Mouse (Mus musculus): ENCODE data around the gene Otulinl. TPM values are rescaled to one million over a fixed set of nuclear protein-coding genes. Genes with fewer than 3 reads are reported as not detected.

Gene Otulinl
- total RNA-seq, 2 experiments from 2014 or later = 35.3 to 56.7 TPM

DNA sequence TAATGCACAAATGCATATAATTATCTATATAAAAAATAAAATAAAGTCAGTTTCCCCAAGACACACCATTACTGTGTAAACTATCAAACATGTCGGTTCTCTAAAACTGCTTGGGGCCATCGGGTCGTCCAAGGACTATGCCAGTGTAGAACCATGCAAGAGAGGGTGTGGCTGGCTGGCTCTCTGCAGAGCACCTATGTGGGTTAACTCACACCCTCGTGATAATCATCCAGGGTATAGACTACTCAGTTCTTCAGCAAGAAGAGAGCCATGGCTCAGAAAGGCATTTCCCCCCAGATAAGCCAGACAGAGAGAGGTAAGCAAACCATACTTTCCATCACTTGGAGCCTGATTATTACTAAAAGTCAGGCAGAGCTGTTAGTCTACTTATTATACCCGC, 22.2 kb downstream of the Otulinl start:
- no peak for ATAC-seq (replicated peaks; ENCODE audit: poor library complexity, severe bottlenecking)

- ATAC-seq (replicated peaks; ENCODE audit: poor library complexity, severe bottlenecking) = no peak
Measured at GRCm38 (mm10) chr15:27658356-27658755, 23.0 kb downstream of the Otulinl start.

- ATAC-seq (replicated peaks; ENCODE audit: poor library complexity, severe bottlenecking) = no peak
Measured at GRCm38 (mm10) chr15:27657866-27658265, 23.5 kb downstream of the Otulinl start.

DNA sequence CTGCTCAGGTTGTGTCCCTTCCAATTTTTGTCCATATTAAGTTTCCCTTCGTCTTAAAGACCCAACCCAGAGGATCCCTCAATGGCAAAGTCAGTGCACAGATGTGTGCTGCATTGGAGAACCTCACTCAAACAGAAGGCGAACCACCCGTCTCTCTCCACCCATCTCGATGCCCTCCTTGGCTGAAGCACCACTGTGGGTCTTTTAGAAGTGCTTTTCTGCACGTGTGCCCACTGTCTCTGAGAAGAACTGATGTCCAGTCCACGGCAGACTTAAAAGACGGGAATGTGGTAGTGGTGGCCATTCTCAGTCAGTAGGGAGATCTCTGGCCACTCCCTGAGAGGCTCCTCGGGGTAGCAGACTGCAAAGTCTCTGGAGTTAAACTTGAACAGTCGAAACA, 24.8 kb downstream of the Otulinl start:
- no peak for ATAC-seq (replicated peaks; ENCODE audit: poor library complexity, severe bottlenecking)

DNA sequence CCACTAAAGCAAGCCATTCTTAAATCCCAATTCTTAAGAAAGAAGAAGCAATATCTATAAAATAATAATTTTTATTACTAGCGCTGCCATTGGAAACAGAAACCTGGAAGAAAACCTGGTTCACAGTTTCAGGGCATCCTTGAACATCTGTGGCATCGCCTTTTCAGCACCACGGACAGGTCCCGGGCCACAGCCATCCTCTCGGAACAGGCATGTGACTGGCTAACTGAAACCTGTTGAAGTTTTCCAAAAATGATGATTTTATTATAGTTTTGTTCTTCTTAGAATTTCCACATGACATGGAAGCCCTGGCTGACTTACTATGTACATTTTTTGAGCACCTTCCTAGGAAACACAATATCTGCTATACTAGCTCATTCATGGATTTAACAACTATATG, 26.4 kb downstream of the Otulinl start:
- ATAC-seq (replicated peaks; ENCODE audit: poor library complexity, severe bottlenecking) = 0 out of 2 replicates have a peak, but pooled peaks have one; percentile 30

- peak; percentile 50; the same call in 1 of the 2 replicates for ATAC-seq (replicated peaks; ENCODE audit: poor library complexity, severe bottlenecking)
Measured at GRCm38 (mm10) chr15:27647686-27648085, 33.7 kb downstream of the Otulinl start.

- no peak for ATAC-seq (replicated peaks; ENCODE audit: poor library complexity, severe bottlenecking)
Measured at GRCm38 (mm10) chr15:27646665-27647064, 34.7 kb downstream of the Otulinl start.

DNA sequence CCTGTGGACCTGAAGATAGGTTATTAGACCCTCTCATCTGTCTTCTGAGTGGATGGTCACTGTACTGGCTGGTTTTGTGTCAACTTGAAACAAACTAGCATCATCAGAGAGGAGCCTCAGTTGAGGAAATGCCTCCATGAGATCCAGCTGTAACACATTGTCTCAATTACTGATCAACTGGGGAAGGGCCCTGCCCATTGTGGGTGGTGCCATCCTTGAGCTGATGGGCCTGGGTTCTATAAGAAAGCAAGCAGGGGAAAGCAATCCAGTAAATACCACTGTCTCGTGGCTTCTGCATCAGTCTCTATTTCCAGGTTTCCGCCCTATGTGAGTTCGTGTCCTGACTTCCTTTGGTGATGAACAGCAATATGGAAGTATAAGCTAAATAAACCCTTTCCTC, 36.1 kb downstream of the Otulinl start:
- ATAC-seq (replicated peaks; ENCODE audit: poor library complexity, severe bottlenecking) = no peak

DNA sequence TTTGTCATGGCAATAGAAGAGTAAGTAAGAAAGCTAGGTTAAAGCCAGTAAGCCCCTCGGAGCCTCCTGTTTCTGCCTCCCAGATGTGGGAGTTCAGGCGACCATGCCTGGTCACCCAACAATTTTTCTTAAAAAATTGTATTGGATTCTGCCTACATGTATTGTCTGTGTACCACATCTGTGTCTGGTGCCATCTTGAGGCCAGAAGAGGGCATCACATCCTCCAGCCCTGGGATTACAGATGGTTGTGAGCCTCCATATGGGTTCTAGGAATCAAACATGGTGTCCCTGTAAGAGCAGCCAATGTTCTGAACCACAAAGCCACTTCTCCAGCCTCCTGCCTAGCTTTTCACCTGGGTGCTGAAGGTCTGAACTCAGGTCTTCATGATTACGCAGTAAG, 38.5 kb downstream of the Otulinl start:
- peak; percentile 90 for ATAC-seq (replicated peaks; ENCODE audit: poor library complexity, severe bottlenecking)

GRCm38 (mm10) chr15:27641171-27641570, 40.2 kb downstream of the Otulinl start:
- ATAC-seq (replicated peaks; ENCODE audit: poor library complexity, severe bottlenecking) = no peak

DNA sequence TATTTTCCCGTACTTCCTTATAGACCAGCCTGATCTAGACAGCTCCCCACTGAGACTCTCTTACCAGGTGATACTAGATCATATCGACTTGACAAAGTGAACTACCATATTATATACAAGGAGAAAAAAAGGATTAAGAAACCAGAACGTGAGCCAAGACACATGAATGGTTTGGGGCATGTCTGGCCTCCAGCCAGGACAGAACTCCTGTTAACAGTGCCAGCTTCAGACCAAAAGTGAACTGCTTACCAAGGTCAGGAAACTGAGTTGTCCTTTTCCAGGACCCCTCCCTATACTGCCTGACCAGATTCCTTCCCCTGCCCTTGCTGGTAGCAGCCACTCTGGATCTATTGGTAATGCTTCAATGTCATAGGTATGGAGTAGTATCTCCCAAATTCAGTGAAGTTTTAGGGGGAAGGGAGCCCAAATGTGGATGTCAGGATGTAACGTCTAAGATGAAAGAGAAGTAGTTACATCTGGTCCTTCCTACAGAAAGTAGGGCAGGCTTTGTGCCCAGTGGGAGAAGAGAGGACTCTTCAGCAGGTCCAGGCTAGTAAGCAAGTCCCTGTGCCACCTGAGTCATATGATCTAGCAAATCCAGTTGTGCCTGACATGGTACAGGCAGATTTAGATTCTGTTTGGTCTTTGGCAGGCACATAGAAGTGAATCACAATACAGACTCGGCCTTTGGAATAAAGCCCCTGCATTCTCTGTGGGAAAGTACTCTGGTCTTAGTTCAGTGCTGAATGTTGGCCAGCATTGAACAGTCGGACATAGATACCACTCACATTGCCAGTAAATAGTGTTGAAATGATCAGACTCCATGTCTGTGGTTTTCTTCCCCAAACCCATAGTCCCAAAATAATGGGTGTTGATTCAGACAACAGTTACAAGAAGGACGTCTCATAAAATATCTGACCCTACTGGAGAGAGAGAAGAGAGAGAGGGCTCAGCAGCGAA, 47.2 kb downstream of the Otulinl start:
- no peak for ATAC-seq (replicated peaks; ENCODE audit: poor library complexity, severe bottlenecking)

DNA sequence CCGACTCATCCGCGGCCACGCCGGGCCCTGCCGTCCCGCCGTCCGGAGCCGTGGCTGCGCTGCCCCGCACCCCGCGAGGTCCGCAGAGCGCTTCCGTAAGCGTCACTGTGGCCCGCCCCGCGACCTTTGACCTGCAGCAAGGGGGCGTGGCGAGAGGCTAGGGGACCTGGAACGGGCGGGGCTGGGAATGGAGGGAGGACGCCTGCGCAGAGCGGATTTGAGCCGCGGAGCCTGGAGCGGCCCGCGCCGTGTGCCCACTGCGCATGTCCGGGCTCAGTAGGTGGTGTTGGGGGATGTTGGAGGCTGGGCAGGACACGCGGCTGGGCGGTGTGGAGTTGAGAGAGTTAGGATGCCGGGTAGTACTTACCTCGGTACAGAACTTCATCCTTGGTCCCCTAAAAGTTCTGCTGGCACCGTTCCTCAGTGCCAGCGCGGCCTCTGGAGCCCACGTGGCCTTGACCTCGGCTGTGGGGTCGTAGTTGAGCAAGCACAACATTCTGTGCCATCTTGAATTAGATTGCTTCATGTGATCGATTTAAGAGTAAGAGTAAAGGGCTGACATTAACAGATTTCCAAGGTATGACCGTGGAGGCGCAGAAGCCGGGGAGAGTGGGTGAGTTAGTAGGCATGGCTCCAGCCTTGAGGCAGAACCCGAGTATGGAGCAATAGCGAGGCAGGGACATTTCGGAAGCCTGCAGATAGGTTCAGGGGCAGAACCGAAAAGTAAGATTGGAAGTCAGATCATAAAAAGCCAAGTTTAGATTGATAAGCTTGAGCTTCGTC, 50.6 kb downstream of the Otulinl start, which contains the start of gene Otulin:
Otulin (minus strand) TSS at position 93 of the 783 bp plus-strand sequence.
- peak; percentile 90 for ATAC-seq (replicated peaks; ENCODE audit: poor library complexity, severe bottlenecking)

DNA sequence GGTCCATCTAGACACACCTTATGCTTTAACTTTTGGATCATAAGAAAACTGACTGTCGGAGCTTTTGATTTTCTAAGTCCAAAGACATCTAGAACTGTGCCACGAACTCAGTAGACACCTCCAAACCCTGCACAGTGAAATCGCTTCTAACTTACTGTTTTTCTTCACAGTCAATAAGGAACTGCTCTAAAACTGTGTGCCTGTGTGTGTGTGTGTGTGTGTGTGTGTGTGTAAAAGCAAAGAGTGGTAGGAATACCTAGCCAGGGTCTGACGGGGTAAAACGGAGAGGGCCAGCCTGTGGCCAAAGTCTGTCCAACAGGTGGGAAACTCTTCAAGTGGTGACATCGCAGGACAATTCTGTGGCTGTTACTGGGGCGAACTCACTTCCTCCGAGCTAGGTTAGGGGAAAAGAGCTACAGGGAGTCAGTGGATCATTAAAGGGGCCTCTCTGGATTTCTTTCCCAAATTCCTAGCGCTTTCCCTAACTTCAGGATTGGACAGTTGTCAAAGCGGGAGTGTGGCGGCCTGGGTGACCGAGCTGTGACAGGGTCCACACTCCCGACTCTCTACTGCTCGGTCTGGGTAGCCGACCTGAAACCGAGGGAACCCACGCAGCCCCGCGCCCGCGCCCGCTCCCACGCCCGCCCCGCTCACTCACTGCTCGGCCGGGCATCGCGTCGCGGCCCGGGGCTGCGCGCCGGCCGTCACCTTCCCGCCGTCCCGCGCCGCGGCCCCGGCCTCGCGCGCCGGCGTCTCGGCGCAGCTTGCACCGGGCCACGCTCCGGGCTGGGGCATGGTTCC, 51.4 kb downstream of the Otulinl start:
- ATAC-seq (replicated peaks; ENCODE audit: poor library complexity, severe bottlenecking) = 0 out of 2 replicates have a peak, but pooled peaks have one; percentile 1

DNA sequence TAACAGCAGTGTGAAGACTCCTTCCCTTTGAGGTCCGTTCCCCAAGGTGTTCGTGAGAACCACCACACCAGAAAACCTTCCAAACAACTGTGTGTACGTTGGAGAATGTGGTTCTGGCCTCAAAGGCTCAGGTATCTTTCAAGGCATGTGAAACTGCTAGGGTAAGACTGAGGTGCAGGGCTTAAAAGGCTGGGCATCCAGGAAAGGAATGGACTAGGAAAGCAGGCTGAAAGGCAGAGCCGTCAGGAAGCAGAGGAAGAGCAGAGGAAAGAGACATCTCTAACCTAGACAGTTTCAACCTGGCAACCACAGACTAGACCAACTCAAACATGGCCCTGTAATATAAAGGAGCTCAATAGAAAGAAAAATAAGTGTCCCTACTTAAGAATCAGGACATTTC, 52.3 kb downstream of the Otulinl start:
- no peak for ATAC-seq (replicated peaks; ENCODE audit: poor library complexity, severe bottlenecking)

- peak; percentile 42 for ATAC-seq (replicated peaks; ENCODE audit: poor library complexity, severe bottlenecking)
Measured at GRCm38 (mm10) chr15:27627794-27628193, 53.6 kb downstream of the Otulinl start.

DNA sequence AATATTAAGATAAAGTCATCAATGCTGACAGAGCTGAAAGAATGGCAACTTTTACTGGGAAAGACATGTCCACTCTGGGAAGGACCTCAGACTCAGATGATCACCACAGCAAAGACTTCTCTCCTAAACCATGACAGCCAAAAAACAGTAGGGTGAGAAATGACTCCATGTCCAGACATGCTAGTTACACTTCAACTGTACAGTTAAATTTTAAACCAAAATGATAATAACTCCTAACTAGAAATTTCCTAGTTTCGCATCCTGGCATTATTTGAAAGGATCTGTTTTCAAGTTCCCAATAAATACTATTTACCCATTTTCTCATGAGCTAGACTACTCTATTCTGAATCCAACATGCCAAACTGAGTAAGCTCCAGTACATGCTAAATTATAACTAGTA, 55.1 kb downstream of the Otulinl start:
- ATAC-seq (replicated peaks; ENCODE audit: poor library complexity, severe bottlenecking) = no peak

- no peak for ATAC-seq (replicated peaks; ENCODE audit: poor library complexity, severe bottlenecking)
Measured at GRCm38 (mm10) chr15:27625890-27626255, 55.5 kb downstream of the Otulinl start.

GRCm38 (mm10) chr15:27625014-27625889, 56.1 kb downstream of the Otulinl start:
- peak; percentile 60 for ATAC-seq (replicated peaks; ENCODE audit: poor library complexity, severe bottlenecking)

DNA sequence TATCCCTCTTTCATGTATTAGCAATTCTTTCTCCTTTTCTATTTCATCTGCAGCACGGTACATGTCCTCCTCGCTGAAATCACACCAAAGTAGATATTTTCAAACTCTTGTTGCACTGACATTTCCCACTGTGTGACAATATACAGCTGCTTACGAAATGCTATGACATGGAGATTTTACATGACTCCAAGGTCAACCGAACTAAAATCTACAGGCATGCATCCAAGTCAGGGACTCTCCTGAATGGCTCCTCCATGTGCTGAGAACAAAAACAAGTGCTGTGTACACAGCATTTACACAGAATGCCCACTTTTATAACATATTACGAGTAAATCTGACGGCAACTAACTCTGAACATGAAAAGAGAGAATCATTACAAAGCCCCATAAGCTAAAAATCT, 58.1 kb downstream of the Otulinl start:
- ATAC-seq (replicated peaks; ENCODE audit: poor library complexity, severe bottlenecking) = no peak

Measured in granulocyte monocyte progenitor cell, adult 5-6 weeks (primary cell).